Mouse (Mus musculus): ENCODE measurements around the gene Gadd45a. TPM values are rescaled to one million over a fixed set of nuclear protein-coding genes. Genes with fewer than 3 reads are reported as not detected.

The Gadd45a gene
- total RNA-seq, 2 experiments from 2014 or later, result 6.3 to 8.7 TPM

DNA sequence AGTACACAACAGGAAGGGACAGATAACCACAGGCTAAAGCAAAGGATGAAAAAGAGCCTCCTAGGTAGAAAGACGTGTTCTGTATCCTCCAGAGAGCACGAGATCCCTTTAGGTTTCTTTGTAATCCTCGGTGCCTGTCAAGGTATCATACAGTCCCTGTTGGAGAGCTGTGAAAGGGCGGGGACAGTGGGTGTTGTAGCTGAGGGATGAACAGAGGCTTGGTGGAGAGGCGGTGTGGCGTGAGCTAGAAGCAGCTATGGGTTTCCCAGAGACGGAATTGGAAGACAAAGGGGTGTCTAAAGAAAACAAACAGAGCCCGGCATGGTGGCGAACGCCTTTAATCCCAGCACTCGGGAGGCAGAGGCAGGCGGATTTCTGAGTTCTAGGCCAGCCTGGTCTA lies 51.2 kb downstream of the Gadd45a start:
- no peak for DNase-seq (ENCODE audit: low spot score in 2 of 2)

DNA sequence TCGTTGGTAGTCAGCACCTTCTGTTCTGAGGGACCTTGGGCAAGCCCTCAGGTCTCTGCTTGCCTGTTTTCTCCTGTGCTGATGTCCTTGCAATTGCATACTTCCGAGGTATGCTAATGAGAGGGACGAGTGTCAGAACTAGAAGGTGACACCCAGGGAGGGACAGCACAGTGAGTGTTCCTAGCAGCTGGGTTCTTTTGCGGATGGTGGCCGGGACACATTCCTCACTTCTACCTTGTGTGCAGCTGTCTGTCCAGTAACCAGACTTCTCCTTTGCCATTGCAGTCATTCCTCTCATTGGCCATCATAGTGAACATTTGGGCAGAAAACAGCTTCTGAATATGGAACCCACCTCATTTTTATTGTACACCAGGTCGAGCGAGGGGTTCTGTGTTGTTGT lies 51.8 kb downstream of the Gadd45a start:
- no peak for DNase-seq (ENCODE audit: low spot score in 2 of 2)

Other genes starting within 250 kb of the Gadd45a start
- gene Vmn1r39, start 226.8 kb downstream of the Gadd45a start, total RNA-seq (2021), result not detected
- 10 to 100 TPM; 67.2 to 69.9 TPM for gene Gng12, start 141.1 kb downstream of the Gadd45a start, total RNA-seq (2021)
- 100 to 1,000 TPM; 210 to 224 TPM for gene Serbp1, start 200.7 kb upstream of the Gadd45a start, total RNA-seq (2021)

Measured in layer of hippocampus, adult 18-20 months (tissue).